Mouse (Mus musculus): ENCODE results near the gene Baiap2.

Baiap2 gene

GRCm38 (mm10) chr11:119942727-119943427 is at the start of gene Baiap2:
Gene Baiap2, plus strand, starts transcription at chr11:119942763.
- DNase-seq (ENCODE audit: low read depth, low spot score) = peak; percentile 99

GRCm38 (mm10) chr11:119893667-119894236 is 48.8 kb upstream of the Baiap2 start:
- no peak for DNase-seq (ENCODE audit: low read depth, low spot score)

GRCm38 (mm10) chr11:119894634-119895033 is 47.9 kb upstream of the Baiap2 start:
- DNase-seq (ENCODE audit: low read depth, low spot score) = peak; percentile 88

- DNase-seq (ENCODE audit: low read depth, low spot score) = peak; percentile 79
These were observed 45.5 kb upstream of the Baiap2 start for GRCm38 (mm10) chr11:119897041-119897440.

- no peak for DNase-seq (ENCODE audit: low read depth, low spot score)
These were observed 43.6 kb upstream of the Baiap2 start for GRCm38 (mm10) chr11:119898976-119899375.

- DNase-seq (ENCODE audit: low read depth, low spot score) = peak; percentile 47
These were observed 41.4 kb upstream of the Baiap2 start for GRCm38 (mm10) chr11:119901174-119901573.

GRCm38 (mm10) chr11:119902891-119903290 is 39.7 kb upstream of the Baiap2 start:
- no peak for DNase-seq (ENCODE audit: low read depth, low spot score)

GRCm38 (mm10) chr11:119904621-119905286 is 37.8 kb upstream of the Baiap2 start:
- peak; percentile 86 for DNase-seq (ENCODE audit: low read depth, low spot score)

- no peak for DNase-seq (ENCODE audit: low read depth, low spot score)
These were observed 36.8 kb upstream of the Baiap2 start for GRCm38 (mm10) chr11:119905794-119906193.

- DNase-seq (ENCODE audit: low read depth, low spot score) = no peak
These were observed 35.4 kb upstream of the Baiap2 start for GRCm38 (mm10) chr11:119907006-119907650.

- no peak for DNase-seq (ENCODE audit: low read depth, low spot score)
These were observed 34.9 kb upstream of the Baiap2 start for GRCm38 (mm10) chr11:119907711-119908110.

GRCm38 (mm10) chr11:119909436-119909835 is 33.1 kb upstream of the Baiap2 start:
- DNase-seq (ENCODE audit: low read depth, low spot score) = peak; percentile 76

- DNase-seq (ENCODE audit: low read depth, low spot score) = no peak
These were observed 29.7 kb upstream of the Baiap2 start for GRCm38 (mm10) chr11:119912845-119913244.

- peak; percentile 92 for DNase-seq (ENCODE audit: low read depth, low spot score)
These were observed 29.1 kb upstream of the Baiap2 start, which contains the start of gene Chmp6 for GRCm38 (mm10) chr11:119913291-119913934. Gene Chmp6, plus strand, starts transcription at chr11:119913441.

- DNase-seq (ENCODE audit: low read depth, low spot score) = no peak
These were observed 28.6 kb upstream of the Baiap2 start for GRCm38 (mm10) chr11:119913935-119914314.

- DNase-seq (ENCODE audit: low read depth, low spot score) = no peak
These were observed 28.2 kb upstream of the Baiap2 start for GRCm38 (mm10) chr11:119914381-119914780.

- no peak for DNase-seq (ENCODE audit: low read depth, low spot score)
These were observed 26.9 kb upstream of the Baiap2 start for GRCm38 (mm10) chr11:119915666-119916065.

- no peak for DNase-seq (ENCODE audit: low read depth, low spot score)
These were observed 26.3 kb upstream of the Baiap2 start for GRCm38 (mm10) chr11:119916102-119916790.

- DNase-seq (ENCODE audit: low read depth, low spot score) = no peak
These were observed 25.6 kb upstream of the Baiap2 start for GRCm38 (mm10) chr11:119916834-119917469.

GRCm38 (mm10) chr11:119918521-119918920 is 24.0 kb upstream of the Baiap2 start:
- no peak for DNase-seq (ENCODE audit: low read depth, low spot score)

GRCm38 (mm10) chr11:119919432-119919831 is 23.1 kb upstream of the Baiap2 start:
- no peak for DNase-seq (ENCODE audit: low read depth, low spot score)
